Mouse (Mus musculus): ENCODE data around the gene Cyp24a1. TPM values are rescaled to one million over a fixed set of nuclear protein-coding genes. Genes with fewer than 3 reads are reported as not detected.

The Cyp24a1 gene
- polyA plus RNA-seq, 1 experiment from 2014 or later, result not detected

- H3K4me1 ChIP-seq (replicated peaks), result 0 out of 2 replicates have a peak, but pooled peaks cover 7% of the 10 kb centered on the region
- peaks cover 18% of the 10 kb centered on the region for H3K27me3 ChIP-seq
- H3K36me3 ChIP-seq, result no peaks in the 10 kb centered on the region
- H3K4me2 ChIP-seq, result no peak overlapping the region
- WGBS, result 76% methylated on average over 3 of the region's 3 CpGs
- H3K4me3 ChIP-seq (replicated peaks), result no peak overlapping the region
- no peak overlapping the region for H3K27ac ChIP-seq
- ATAC-seq (ENCODE audit: insufficient number of reproducible peaks, insufficient read depth, low FRiP score, low TSS enrichment, low read depth), result no peak
- H3K9me3 ChIP-seq, result no peaks in the 10 kb centered on the region
- H3K9ac ChIP-seq (replicated peaks), result no peak overlapping the region
These were observed 54.4 kb downstream of the Cyp24a1 start for GRCm38 (mm10) chr2:170442535-170442934.

- H3K4me1 ChIP-seq (replicated peaks), result 0 out of 2 replicates have a peak, but pooled peaks cover 7% of the 10 kb centered on the region
- no peaks in the 10 kb centered on the region for H3K9me3 ChIP-seq
- ATAC-seq (ENCODE audit: insufficient number of reproducible peaks, insufficient read depth, low FRiP score, low TSS enrichment, low read depth), result no peak
- H3K4me2 ChIP-seq, result no peak overlapping the region
- H3K9ac ChIP-seq (replicated peaks), result no peak overlapping the region
- no peak overlapping the region for H3K4me3 ChIP-seq (replicated peaks)
- no peaks in the 10 kb centered on the region for H3K36me3 ChIP-seq
- WGBS, result 43% methylated on average over 13 of the region's 13 CpGs
- H3K27ac ChIP-seq, result no peak overlapping the region
- H3K27me3 ChIP-seq, result peaks cover 32% of the 10 kb centered on the region
These were observed 58.2 kb downstream of the Cyp24a1 start for GRCm38 (mm10) chr2:170438782-170439181.

- Histone ChIP-seq H3K4me1 (replicated peaks) (0 out of 2 replicates have a peak, but pooled peaks cover 7% of the 10 kb centered on the region), H3K27me3 (peaks cover 32% of the 10 kb centered on the region), H3K27ac (no peak overlapping the region), H3K9me3 (no peaks in the 10 kb centered on the region), H3K4me3 (replicated peaks) (no peak overlapping the region), H3K36me3 (no peaks in the 10 kb centered on the region), H3K4me2 (no peak overlapping the region), H3K9ac (replicated peaks) (no peak overlapping the region)
- no peak for ATAC-seq (ENCODE audit: insufficient number of reproducible peaks, insufficient read depth, low FRiP score, low TSS enrichment, low read depth)
- WGBS, result 56% methylated on average over 4 of the region's 4 CpGs
These were observed 60.7 kb downstream of the Cyp24a1 start for GRCm38 (mm10) chr2:170436204-170436603.

Other genes starting within 250 kb of the Cyp24a1 start
- 0.37 and 0.51 TPM in 2 replicates for gene Bcas1, start 69.3 kb downstream of the Cyp24a1 start, polyA plus RNA-seq (2016; fragmentation: Nextera tagmentation; extraction: Ambion mirVana)
- gene Pfdn4, start 717 bp downstream of the Cyp24a1 start, polyA plus RNA-seq (2016; fragmentation: Nextera tagmentation; extraction: Ambion mirVana), result 109 and 118 TPM in 2 replicates
- gene 4930470P17Rik, start 104.9 kb upstream of the Cyp24a1 start, polyA plus RNA-seq (2016; fragmentation: Nextera tagmentation; extraction: Ambion mirVana), result not detected in 2 replicates
- 3.1 and 4.9 TPM in 2 replicates for gene Dok5, start 234.7 kb upstream of the Cyp24a1 start, polyA plus RNA-seq (2016; fragmentation: Nextera tagmentation; extraction: Ambion mirVana)